Mouse (Mus musculus) stomach, postnatal 0 days (tissue): ENCODE results near the gene Lrguk.

Experiments used
- CTCF ChIP-seq: IDR thresholded peaks from 2 replicates; pipeline ENCODE4 v1.5.1; 2016; ENCODE audit warnings: antibody characterized with exemption, low read depth, mild to moderate bottlenecking, moderate library complexity
- EP300 ChIP-seq: optimal IDR thresholded peaks from 2 replicates; pipeline ENCODE3; 2016; ENCODE audit warnings: antibody characterized with exemption

GRCm38 (mm10) chr6:34176111-34176863, 147.0 kb downstream of the Lrguk start:
- no peak for TF ChIP-seq CTCF
- no peak for TF ChIP-seq EP300
